Mouse (Mus musculus) heart, postnatal 0 days (tissue): Measurements from ENCODE around the gene Slc39a11. TPM values are rescaled to one million over a fixed set of nuclear protein-coding genes. Genes with fewer than 3 reads are reported as not detected.

Experiments
- ATAC-seq: fragments of 200-750 bp; cut with Nextera tagmentation; 2 replicates; pipeline ENCODE4 v1.8.0; 2017; ENCODE audit warnings: low read depth, moderate number of reproducible peaks, moderate library complexity; ENCODE audit not compliant: insufficient read depth
- DNase-seq: peaks from one replicate; pipeline ENCODE4 v3.0.0-alpha.2; 2016; ENCODE audit warnings: low spot score
- H3K27ac ChIP-seq: fragments of 300-500 bp; sonication (generic); 2 replicates; pipeline ENCODE4 v1.5.1; 2014; ENCODE audit warnings: low read depth, mild to moderate bottlenecking
- H3K27me3 ChIP-seq: fragments of 300-500 bp; sonication (generic); 2 replicates; pipeline ENCODE4 v1.6.1; 2014; ENCODE audit warnings: low read length, mixed read lengths; ENCODE audit not compliant: control insufficient read depth, insufficient read depth
- H3K36me3 ChIP-seq: fragments of 300-500 bp; sonication (generic); replicated peaks from 2 replicates; pipeline ENCODE4 v1.6.1; 2014; ENCODE audit warnings: low read length, mixed read lengths; ENCODE audit not compliant: control insufficient read depth, insufficient read depth
- H3K4me1 ChIP-seq: fragments of 300-500 bp; sonication (generic); 2 replicates; pipeline ENCODE4 v1.6.1; 2014; ENCODE audit warnings: antibody characterized with exemption; ENCODE audit not compliant: control insufficient read depth, insufficient read depth
- H3K4me2 ChIP-seq: fragments of 300-500 bp; sonication (generic); 2 replicates; pipeline ENCODE4 v1.6.1; 2014; ENCODE audit warnings: low read depth, mild to moderate bottlenecking, low read length, moderate library complexity
- H3K4me3 ChIP-seq: fragments of 300-500 bp; sonication (generic); 2 replicates; pipeline ENCODE4 v1.5.1; 2014; ENCODE audit warnings: low read depth, low read length
- H3K9ac ChIP-seq: fragments of 300-500 bp; sonication (generic); replicated peaks from 2 replicates; pipeline ENCODE4 v1.6.1; 2014; ENCODE audit warnings: low read depth, low read length, mixed read lengths
- H3K9me3 ChIP-seq: fragments of 300-500 bp; sonication (generic); replicated peaks from 2 replicates; pipeline ENCODE4 v1.6.1; 2016; ENCODE audit warnings: low read length; ENCODE audit not compliant: control insufficient read depth
- CTCF ChIP-seq: IDR thresholded peaks from 2 replicates; pipeline ENCODE4 v1.5.1; 2016; ENCODE audit warnings: antibody characterized with exemption, control low read depth, low read depth
- EP300 ChIP-seq: IDR thresholded peaks from 2 replicates; pipeline ENCODE4 v1.6.1; 2016; ENCODE audit warnings: antibody characterized with exemption, low read depth
- WGBS: fragments of 180-500 bp; shearing (Covaris S2); extraction: QIAGEN DNeasy Blood & Tissue Kit; methylation state at CpG from one replicate; pipeline ENCODE4 v1.1.7; 2014; 5-methylcytosine and 5-hydroxymethylcytosine counted together
- polyA plus RNA-seq: library from polyadenylated mRNA; unstranded; fragments of >200 nt; fragmentation: Nextera tagmentation; extraction: Ambion mirVana; gene quantifications from 2 replicates; pipeline ENCODE4 v1.2.1, GENCODE M21; 2015
- total RNA-seq: library from RNA; depleted of rRNA; stranded (reverse); fragments of >200 nt; gene quantifications from 2 replicates; pipeline ENCODE4 v1.2.3, GENCODE M21; 2014; ENCODE audit warnings: low replicate concordance

Gene Slc39a11
- total and polyA plus RNA-seq, 2 experiments from 2014 or later: 8.6 to 16.3 TPM

GRCm38 (mm10) chr11:113558505-113558904, 91.4 kb downstream of the Slc39a11 start:
- no peaks in the 10 kb centered on the region for H3K27me3 ChIP-seq
- H3K9me3 ChIP-seq: no peaks in the 10 kb centered on the region
- no peak overlapping the region for H3K27ac ChIP-seq
- TF ChIP-seq CTCF (no peak), EP300 (no peak)
- H3K4me3 ChIP-seq: no peak overlapping the region
- DNase-seq (no peak), ATAC-seq (no peak)
- no peak overlapping the region for H3K4me2 ChIP-seq
- no peak overlapping the region for H3K9ac ChIP-seq
- H3K4me1 ChIP-seq: no peaks in the 10 kb centered on the region
- no peaks in the 10 kb centered on the region for H3K36me3 ChIP-seq
- 81% methylated on average over 12 of the region's 12 CpGs for WGBS

DNA sequence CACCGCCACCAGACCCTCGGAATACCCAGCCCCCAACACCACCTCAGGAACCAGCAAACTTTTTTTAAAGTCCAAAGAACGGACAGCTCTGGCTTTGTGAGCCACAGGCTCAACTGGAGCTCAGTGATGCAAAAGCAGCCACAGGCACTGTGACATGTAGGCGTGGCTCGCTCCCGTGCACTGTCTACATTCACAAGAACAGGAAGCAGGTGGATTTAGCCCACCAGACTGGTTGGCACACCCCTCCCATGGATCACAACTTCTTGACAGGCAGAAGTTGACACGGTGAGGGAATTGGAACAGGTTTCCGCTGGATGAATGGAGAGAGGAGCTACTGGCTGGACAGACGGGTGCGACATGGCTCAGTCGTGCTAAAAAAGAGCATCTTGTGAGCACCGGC, 93.7 kb downstream of the Slc39a11 start:
- no peaks in the 10 kb centered on the region for H3K36me3 ChIP-seq
- no peak overlapping the region for H3K27ac ChIP-seq
- no peaks in the 10 kb centered on the region for H3K9me3 ChIP-seq
- no peak for DNase-seq
- H3K4me2 ChIP-seq: no peak overlapping the region
- WGBS: 86% methylated on average over 12 of the region's 12 CpGs
- H3K9ac ChIP-seq: no peak overlapping the region
- no peak overlapping the region for H3K4me3 ChIP-seq
- no peaks in the 10 kb centered on the region for H3K27me3 ChIP-seq
- ATAC-seq: no peak
- TF ChIP-seq EP300 (no peak), CTCF (no peak)
- H3K4me1 ChIP-seq: no peaks in the 10 kb centered on the region

- TF ChIP-seq EP300 (no peak), CTCF (no peak)
- 85% methylated on average over 7 of the region's 7 CpGs for WGBS
- H3K36me3 ChIP-seq: no peaks in the 10 kb centered on the region
- ATAC-seq (no peak), DNase-seq (no peak)
- H3K4me3 ChIP-seq: no peak overlapping the region
- H3K27ac ChIP-seq: no peak overlapping the region
- H3K9me3 ChIP-seq: no peaks in the 10 kb centered on the region
- H3K4me2 ChIP-seq: no peak overlapping the region
- no peaks in the 10 kb centered on the region for H3K4me1 ChIP-seq
- no peak overlapping the region for H3K9ac ChIP-seq
- H3K27me3 ChIP-seq: no peaks in the 10 kb centered on the region
Observed at GRCm38 (mm10) chr11:113554701-113555360, 95.0 kb downstream of the Slc39a11 start.

DNA sequence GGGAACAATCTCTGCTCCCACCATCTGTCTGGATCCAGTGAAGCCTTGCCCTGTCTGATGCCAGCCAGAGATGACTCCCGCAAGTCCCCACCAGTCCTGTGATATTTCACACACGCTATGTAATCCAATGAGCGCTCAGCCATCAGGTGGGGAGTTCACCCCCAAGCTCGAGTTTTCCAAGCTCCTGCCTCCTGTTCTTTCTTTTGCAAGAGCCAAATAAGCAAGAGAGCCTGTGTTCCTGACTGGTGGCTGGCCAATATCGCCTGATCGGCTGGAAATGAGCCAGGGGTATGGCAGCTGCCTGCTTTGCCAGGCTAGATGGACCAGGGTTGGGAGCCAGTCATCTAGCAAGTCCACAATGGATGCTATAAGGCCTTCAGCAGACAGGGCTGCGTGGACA, 95.7 kb downstream of the Slc39a11 start:
- no peaks in the 10 kb centered on the region for H3K36me3 ChIP-seq
- DNase-seq (no peak), ATAC-seq (no peak)
- no peaks in the 10 kb centered on the region for H3K27me3 ChIP-seq
- H3K4me1 ChIP-seq: no peaks in the 10 kb centered on the region
- no peak overlapping the region for H3K4me2 ChIP-seq
- H3K9me3 ChIP-seq: no peaks in the 10 kb centered on the region
- no peak overlapping the region for H3K27ac ChIP-seq
- TF ChIP-seq EP300: no peak
- no peak for TF ChIP-seq CTCF
- WGBS: 81% methylated on average over 7 of the region's 7 CpGs
- no peak overlapping the region for H3K4me3 ChIP-seq
- no peak overlapping the region for H3K9ac ChIP-seq

DNA sequence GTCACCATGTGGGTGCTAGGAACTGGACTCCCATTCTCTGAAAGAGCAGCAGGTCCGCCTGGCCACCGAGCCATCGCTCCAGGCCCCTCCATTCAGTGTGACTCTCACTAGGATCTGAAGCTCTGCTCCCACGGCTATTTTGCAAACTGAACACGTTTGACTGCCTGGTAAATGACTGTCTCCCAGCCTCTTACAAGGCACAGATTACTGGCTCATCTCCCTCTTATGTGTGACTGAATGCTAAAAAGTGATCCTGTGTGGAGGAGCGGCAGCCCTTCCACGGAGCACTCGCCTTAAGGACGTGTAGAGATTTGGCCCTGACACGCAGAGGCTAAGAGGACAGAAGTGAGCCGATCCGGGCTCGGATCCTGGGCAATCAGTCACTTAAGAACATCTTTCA, 96.3 kb downstream of the Slc39a11 start:
- Histone ChIP-seq H3K36me3 (no peaks in the 10 kb centered on the region), H3K27ac (no peak overlapping the region), H3K4me3 (no peak overlapping the region), H3K4me2 (no peak overlapping the region), H3K9me3 (no peaks in the 10 kb centered on the region), H3K27me3 (no peaks in the 10 kb centered on the region), H3K9ac (no peak overlapping the region), H3K4me1 (no peaks in the 10 kb centered on the region)
- no peak for ATAC-seq
- TF ChIP-seq CTCF (no peak), EP300 (no peak)
- WGBS: 91% methylated on average over 13 of the region's 13 CpGs
- DNase-seq: no peak

DNA sequence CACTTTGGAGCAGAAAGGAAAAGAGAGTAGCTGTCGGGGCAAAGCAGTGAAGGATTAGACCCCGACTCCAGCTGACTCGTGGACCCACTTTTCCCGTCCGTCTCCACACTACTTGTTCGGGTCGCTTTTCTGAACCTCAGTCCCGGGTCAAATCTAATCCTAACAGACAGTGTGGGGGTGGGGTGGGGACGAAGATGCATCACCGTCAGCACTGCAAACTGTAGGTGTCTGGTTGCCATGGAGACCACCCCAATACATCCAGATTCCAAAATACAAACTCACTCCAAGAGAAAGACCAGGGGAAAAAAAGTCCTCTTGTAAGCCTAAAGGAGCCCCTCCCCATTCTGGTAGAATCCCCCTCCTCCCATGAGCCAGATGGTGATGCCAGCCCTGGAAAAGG, 97.3 kb downstream of the Slc39a11 start:
- no peaks in the 10 kb centered on the region for H3K4me1 ChIP-seq
- no peak for DNase-seq
- WGBS: 82% methylated on average over 10 of the region's 10 CpGs
- no peaks in the 10 kb centered on the region for H3K27me3 ChIP-seq
- no peak overlapping the region for H3K27ac ChIP-seq
- no peak overlapping the region for H3K4me3 ChIP-seq
- H3K9me3 ChIP-seq: no peaks in the 10 kb centered on the region
- no peak overlapping the region for H3K9ac ChIP-seq
- H3K36me3 ChIP-seq: no peaks in the 10 kb centered on the region
- TF ChIP-seq EP300: no peak
- no peak for ATAC-seq
- no peak overlapping the region for H3K4me2 ChIP-seq
